Mouse (Mus musculus) left cerebral cortex, postnatal 4 days (tissue): ENCODE results near the gene Ctns. TPM values are rescaled to one million over a fixed set of nuclear protein-coding genes. Genes with fewer than 3 reads are reported as not detected.

Source experiments
- DNase-seq: peaks from one replicate; pipeline ENCODE4 v3.0.0-alpha.2; 2022
- intact Hi-C: fragments of 180-260 bp; cut with DNase I; formaldehyde crosslinking; loops from one replicate; pipeline ENCODE4 v1.15.1; 2025
- total RNA-seq, 2 experiments: library from RNA; stranded (reverse); gene quantifications; 2 replicates each; pipeline ENCODE4 v1.2.3; 2021

Ctns gene
- total RNA-seq, 2 experiments from 2014 or later = 17.7 to 21.1 TPM

GRCm38 (mm10) chr11:73198190-73198589 is 652 bp downstream of the Ctns start:
- no peak for DNase-seq
- intact Hi-C loops = no loop called here

DNA sequence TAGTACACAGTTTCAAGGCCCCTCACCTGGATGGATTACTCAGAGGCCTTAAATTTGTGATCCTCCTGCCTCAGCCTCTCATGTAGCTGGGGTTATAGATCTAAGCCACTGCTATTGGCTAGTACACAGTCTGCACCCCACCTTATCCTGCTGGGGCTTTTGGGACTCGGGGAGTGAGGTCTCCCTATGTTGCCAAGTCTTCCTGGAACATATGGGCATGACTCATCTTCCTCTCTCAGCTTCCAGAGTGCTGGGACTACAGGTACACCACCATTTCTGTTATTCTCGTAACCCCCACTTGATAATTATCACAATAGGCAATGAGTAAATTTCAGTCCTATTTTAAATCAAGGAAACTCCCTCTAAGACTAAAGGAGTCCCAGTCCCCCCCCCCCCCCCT is 4.4 kb downstream of the Ctns start:
- intact Hi-C loops = no loop called here
- no peak for DNase-seq

GRCm38 (mm10) chr11:73193047-73193446 is 5.8 kb downstream of the Ctns start:
- DNase-seq = no peak
- intact Hi-C loops = no loop called here

- DNase-seq = no peak
- intact Hi-C loops = no loop called here
Measured at GRCm38 (mm10) chr11:73187231-73187630, 11.6 kb downstream of the Ctns start.

DNA sequence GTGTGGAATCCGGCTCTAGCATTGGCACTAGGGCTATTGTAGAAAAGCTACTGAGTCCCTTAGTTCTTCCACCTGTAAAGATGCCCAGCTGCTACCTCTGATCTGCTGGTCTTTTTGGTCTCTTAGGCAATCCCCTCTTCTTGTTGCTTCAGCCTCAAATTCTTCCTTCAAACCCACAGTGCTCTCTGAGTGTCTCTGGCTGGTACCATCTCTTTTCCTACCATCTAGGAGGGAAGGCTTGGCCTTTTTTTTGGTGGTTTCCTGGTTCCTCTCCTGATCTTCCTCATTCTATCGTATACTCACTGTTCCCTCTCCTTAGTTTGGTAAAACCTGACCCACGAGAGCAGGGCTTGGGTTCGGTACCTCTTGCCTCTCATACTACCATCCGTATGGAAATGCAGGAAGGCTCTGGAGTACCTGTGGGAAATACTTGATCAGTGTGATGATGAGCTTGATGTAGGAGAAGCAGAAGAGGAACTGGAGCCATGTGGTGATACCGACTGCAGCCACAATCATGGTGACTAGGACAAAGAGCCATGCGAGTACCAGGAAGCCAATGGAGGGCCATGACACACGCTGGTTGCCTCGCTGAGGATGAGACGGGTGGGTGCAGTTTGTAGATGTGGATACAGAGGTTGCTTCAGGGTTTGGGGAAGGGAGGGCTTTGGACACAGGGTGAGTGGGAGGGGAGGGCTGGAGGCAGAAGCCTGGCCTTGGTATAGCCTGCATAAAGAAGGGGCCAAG is 12.8 kb downstream of the Ctns start:
- intact Hi-C loops = no loop called here
- DNase-seq = no peak

DNA sequence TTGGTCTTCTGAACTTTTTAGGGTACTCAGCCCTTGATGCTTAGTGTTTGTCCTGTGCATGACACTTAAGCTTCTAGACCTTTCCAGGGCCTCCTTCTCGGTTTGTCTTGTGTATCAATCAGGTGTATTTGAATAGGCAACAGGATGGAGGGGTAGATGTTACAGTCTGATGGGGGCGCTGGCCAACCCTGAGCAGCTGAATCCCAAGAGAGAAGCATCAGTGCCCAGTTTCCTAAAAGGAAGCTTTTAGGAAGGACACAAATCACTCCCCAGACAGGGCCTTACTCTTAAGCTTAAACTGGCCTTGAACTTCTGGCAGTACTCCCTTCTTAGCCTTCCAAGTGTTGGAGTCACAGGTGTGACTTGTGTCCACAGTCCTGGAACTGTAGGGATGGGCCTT is 20.9 kb downstream of the Ctns start:
- no peak for DNase-seq
- intact Hi-C loops = no loop called here

DNA sequence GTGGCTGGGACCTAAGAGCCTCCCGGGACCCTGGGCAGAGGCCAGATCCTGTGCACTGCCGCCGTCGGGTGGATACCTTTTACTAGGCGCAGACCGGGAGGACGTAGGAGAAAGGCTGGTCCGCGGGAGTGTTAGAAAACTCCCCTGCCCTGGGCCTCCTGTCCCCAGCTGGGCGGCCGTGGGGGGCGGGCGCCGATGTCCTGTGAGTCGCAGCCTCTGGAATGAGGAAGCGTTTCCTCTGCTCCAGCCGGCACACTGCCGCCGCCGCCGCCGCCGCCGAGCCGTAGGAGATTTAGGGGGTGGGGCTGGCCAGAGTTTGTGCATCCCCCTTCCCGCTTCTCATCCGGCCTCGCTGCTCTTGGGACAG is 21.4 kb downstream of the Ctns start:
- intact Hi-C loops = no loop called here
- peak; percentile 64 for DNase-seq

GRCm38 (mm10) chr11:73176608-73177508 is 22.0 kb downstream of the Ctns start, which contains the start of the genes Emc6 and Tax1bp3:
TSS of gene Emc6 (minus strand) at chr11:73177037.
TSS of gene Tax1bp3 (plus strand) at chr11:73177083.
- intact Hi-C loops = no loop called here
- peak; percentile 97 for DNase-seq

- intact Hi-C loops = no loop called here
- DNase-seq = no peak
Measured at GRCm38 (mm10) chr11:73176186-73176585, 22.7 kb downstream of the Ctns start.

DNA sequence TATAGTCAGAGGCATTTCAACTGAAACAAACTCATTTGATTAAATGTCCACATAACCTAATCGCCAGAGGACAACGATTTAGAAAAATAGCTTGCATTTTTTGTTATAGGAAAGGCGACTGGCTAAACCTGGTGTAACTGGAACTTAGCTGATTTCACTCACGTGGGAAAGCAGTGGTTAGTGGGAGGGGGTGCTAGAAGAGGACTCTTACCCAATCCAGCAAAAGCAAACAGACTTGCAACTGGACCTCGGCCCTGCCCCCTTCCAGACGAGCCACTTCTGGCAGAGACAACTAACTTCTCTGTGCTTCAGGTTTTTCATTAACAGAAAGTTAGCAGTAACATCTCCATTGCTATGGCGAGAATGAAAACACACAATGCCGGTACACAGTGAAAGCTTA is 23.2 kb downstream of the Ctns start:
- intact Hi-C loops = no loop called here
- DNase-seq = no peak

DNA sequence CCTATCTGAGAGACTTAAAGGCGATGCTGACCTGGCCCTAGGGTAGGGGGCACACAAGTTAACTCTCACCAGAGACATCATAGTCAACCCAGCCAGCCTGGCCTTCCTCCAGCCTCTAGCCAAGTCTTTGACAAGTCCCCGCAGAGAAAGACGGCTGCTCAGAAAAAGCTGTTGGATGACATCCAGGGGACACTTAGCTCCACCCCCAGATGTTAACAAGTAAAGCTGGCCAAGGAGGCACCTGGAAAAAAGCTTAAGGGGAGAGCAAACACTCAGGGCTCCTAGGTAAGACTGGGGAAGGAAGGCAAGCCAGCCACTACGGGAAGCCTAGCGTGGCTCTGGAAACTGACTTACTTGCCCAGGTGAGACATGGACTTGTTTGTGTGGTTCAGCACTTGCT is 26.7 kb downstream of the Ctns start:
- DNase-seq = peak; percentile 25
- intact Hi-C loops = no loop called here

GRCm38 (mm10) chr11:73169231-73169630 is 29.6 kb downstream of the Ctns start:
- peak; percentile 65 for DNase-seq
- intact Hi-C loops = no loop called here

- no peak for DNase-seq
- intact Hi-C loops = no loop called here
Measured at GRCm38 (mm10) chr11:73168576-73168975, 30.3 kb downstream of the Ctns start.

DNA sequence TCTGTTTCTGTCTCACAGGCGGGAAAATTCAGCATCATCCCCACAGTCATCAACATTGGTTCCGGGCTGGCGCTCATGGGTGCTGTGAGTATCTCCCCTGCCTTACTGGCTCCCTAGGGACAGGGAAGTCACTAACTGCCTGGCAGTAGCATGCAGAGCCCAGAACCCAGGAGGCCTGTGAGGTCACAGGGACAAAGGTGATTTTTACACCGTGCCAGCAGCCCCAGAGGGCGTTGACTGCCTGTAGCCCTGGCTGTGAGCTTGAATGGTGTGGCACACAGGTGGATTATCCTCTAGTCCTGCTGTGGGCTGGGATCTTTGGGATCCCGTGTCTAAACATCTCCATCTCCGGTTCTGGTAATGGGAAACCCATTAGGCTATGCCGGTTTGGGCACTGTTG is 30.8 kb downstream of the Ctns start:
- intact Hi-C loops = no loop called here
- DNase-seq = no peak

DNA sequence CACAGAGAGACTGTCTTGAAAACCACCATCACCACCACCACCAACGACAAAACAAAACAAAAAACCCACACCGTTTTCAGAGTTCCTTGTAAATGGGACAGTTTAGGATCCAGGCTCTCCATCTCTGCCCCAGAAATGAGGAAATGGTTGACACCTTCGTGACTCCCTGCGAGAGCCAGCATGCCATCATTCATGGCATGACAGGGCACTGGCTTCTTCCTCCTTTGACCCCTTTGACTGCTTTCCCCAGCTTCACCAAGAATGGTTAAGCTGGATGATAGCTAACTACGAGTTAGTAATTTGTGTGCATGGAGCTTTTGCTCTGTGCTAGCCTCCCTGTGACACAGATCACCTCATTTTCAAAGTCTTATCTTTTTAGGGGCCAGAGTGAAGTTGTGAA is 36.6 kb downstream of the Ctns start:
- intact Hi-C loops = no loop called here
- DNase-seq = no peak

GRCm38 (mm10) chr11:73161616-73162015 is 37.2 kb downstream of the Ctns start:
- no peak for DNase-seq
- intact Hi-C loops = no loop called here

DNA sequence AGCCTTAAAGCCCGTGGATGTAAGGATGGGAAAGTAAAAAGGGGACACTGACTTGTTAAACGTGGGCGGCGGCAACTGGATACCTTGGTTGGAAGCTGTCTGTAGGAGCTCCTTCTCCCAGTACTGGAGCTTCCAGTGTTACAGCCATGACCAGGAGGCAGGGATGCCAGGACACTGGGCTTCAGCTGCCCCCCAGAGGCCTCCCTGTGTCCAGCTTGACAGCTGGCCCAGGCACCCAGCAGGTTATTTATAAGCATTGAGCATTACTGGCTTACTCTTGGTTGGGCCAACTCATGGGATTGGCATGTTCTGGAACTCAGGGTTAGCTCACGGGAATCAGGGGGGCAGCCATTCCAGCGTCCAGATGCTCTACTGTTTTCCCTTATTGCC is 38.0 kb downstream of the Ctns start:
- DNase-seq = no peak
- intact Hi-C loops = no loop called here

GRCm38 (mm10) chr11:73159957-73160810 is 38.7 kb downstream of the Ctns start, which contains the start of gene P2rx5:
TSS of gene P2rx5 (plus strand) at chr11:73160421.
- DNase-seq = no peak
- intact Hi-C loops = no loop called here

- DNase-seq = no peak
- intact Hi-C loops = no loop called here
Measured at GRCm38 (mm10) chr11:73155071-73155470, 43.8 kb downstream of the Ctns start.

GRCm38 (mm10) chr11:73148209-73148608 is 50.6 kb downstream of the Ctns start:
- no peak for DNase-seq
- intact Hi-C loops = no loop called here

- no peak for DNase-seq
- intact Hi-C loops = no loop called here
Measured at GRCm38 (mm10) chr11:73146975-73147365, 51.9 kb downstream of the Ctns start.
